Mouse (Mus musculus) G1E-ER4 (cell line): Measurements from ENCODE around the gene Ly6g6d. TPM values are rescaled to one million over a fixed set of nuclear protein-coding genes. Genes with fewer than 3 reads are reported as not detected.

Experiments used
- GATA1 ChIP-seq: IDR thresholded peaks from one replicate; pipeline ENCODE4 v1.8.0; 2012; ENCODE audit warnings: low read length, inconsistent platforms
- polyA plus RNA-seq: library from polyadenylated mRNA; stranded (reverse); fragments of >175 nt; gene quantifications from 2 replicates; pipeline ENCODE4 v1.2.3, GENCODE M21; 2012

The Ly6g6d gene
- polyA plus RNA-seq, 1 experiment = not detected

GRCm38 (mm10) chr17:35103221-35103690 is 25.4 kb upstream of the Ly6g6d start:
- no peak for TF ChIP-seq GATA1

GRCm38 (mm10) chr17:35102299-35102698 is 24.4 kb upstream of the Ly6g6d start:
- TF ChIP-seq GATA1 = no peak

DNA sequence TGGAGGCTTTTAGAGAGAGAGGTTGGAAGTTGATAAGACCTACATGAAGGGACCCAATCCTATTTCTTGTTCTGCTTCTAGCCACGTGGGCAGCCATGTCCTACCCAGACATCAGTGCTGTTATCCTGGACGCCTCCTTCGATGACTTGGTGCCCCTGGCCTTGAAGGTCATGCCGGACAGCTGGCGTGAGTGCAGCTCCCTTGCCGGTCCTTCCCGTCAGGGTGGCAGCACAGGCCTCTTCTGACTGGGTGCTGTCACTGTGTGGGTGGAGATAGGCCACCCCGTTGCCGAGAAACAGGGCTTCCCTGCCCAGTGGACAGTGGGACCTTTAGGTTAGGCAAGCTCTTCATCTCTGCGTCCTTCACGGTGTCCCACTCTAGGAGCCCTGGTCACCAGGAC is 23.3 kb upstream of the Ly6g6d start:
- TF ChIP-seq GATA1 = no peak

GRCm38 (mm10) chr17:35100196-35100765 is 22.4 kb upstream of the Ly6g6d start:
- no peak for TF ChIP-seq GATA1

- no peak for TF ChIP-seq GATA1
These were observed 19.3 kb upstream of the Ly6g6d start for GRCm38 (mm10) chr17:35097164-35097655.

GRCm38 (mm10) chr17:35096597-35096996 is 18.7 kb upstream of the Ly6g6d start:
- no peak for TF ChIP-seq GATA1

DNA sequence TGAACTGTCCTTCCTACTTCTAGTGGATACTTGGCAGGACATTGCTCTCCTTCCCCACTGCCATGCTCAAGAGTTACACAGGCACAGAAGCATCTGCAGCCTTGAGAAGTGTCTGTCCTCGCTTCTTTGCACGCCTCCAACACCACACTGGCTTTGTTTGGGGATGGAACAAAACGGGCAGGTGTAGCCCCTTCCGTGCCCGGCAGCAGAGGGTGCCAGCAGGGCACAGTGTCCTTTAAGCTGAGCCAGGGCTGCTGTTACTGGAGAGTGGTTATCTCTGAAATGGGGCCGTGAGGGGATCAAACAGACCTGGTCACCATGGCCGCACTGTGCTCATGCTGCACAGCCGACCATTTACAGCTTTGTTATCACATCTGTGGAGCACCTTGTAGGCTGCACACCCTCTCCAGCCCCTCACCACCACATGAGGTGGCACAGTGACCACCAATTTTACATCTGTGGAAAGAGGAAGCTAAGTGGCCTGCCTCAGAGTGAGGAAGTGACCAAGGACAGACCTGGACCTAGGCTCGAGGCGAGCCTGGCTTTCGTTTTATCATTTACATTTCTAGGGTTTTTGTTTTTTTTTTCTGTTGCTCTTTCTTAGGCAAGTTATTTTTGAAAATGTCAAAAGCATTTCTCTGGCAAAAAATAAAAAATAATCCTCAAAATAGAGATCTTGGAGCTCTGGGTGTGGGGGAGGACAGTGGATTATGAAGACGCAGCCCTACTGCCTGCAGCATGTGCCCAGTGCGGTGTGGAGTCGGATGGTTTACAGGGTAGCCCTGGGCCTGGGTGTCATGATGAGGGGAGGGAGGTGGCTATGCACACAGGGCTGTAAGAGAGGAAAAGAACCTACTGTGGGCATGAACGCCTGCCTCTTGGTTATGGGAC is 16.9 kb upstream of the Ly6g6d start:
- no peak for TF ChIP-seq GATA1

DNA sequence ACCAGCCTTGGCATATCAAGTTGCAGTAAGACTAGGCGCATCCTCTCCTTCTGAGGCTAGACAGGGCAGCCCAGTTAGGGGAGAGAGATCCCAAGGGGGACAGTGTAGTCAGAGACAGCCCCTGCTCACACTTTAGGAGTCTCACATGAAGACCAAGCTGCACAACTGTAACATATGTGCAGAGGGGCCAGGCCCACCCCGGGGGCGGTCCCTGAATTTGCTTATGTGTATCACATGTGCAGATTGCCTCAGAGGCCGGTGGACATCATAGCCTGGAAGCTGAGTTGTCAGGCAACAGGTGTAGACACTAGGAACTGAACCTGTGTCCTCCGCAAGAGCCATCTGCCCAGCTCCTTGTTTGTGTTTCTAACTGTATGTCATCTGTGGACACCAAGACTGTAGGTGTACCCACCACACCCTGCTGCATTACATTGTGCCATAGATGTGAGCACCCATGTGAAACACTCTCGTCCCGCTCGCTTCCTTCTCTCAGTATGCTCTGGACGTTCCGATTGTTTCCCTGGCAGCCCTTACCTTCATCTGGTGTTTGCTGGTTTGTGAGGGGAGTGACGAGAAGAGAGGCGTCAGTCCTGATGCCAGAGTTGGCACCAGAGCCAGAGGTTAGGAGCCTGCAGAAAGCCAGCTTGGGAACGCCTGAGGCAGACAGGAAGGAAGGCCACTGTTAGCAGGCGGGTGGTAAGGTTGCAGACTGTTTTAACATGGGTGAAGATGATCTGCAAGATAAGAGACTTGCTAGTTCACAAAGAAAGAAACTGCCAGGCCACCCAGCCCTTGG is 14.7 kb upstream of the Ly6g6d start:
- TF ChIP-seq GATA1 = no peak

- no peak for TF ChIP-seq GATA1
These were observed 12.5 kb upstream of the Ly6g6d start for GRCm38 (mm10) chr17:35090166-35090932.

DNA sequence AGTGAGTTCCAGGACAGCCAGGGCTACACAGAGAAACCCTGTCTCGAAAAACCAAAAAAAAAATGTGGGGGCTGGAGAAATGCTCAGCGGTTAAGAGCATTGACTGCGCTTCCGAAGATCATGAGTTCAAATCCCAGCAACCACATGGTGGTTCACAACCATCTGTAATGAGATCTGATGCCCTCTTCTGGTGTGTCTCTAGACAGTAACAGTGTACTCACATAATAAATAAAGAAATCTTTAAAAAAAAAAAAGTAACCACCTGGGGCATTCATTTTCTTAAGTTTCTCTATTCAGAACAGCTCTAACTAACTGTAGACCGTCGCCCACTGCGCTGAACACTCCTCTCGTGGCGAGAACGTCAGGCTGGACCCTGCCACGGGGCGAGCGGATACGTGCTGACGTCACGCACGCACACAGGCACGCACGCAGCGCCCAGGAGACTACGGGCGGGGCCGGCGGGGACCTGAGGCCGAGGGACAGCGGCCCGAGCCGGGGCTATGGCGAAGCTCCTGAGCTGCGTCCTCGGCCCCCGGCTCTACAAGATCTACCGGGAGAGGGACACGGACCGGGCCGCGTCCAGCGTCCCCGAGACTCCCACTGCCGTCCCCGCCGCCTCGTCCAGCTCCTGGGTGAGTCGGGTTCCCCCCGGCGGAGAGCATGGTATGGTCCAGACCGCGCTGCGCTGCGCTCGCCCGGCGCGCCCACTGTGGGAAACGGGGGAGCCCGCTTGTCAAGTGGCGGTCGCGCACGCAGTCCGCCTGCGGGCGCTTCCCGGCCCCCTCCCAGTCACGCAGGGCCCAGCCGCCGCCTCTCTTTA is 11.2 kb upstream of the Ly6g6d start, which contains the start of gene Abhd16a:
Gene Abhd16a, plus strand, starts transcription at position 439 of the 820 bp plus-strand sequence.
- TF ChIP-seq GATA1 = no peak

GRCm38 (mm10) chr17:35088151-35088550 is 10.3 kb upstream of the Ly6g6d start:
- TF ChIP-seq GATA1 = no peak

DNA sequence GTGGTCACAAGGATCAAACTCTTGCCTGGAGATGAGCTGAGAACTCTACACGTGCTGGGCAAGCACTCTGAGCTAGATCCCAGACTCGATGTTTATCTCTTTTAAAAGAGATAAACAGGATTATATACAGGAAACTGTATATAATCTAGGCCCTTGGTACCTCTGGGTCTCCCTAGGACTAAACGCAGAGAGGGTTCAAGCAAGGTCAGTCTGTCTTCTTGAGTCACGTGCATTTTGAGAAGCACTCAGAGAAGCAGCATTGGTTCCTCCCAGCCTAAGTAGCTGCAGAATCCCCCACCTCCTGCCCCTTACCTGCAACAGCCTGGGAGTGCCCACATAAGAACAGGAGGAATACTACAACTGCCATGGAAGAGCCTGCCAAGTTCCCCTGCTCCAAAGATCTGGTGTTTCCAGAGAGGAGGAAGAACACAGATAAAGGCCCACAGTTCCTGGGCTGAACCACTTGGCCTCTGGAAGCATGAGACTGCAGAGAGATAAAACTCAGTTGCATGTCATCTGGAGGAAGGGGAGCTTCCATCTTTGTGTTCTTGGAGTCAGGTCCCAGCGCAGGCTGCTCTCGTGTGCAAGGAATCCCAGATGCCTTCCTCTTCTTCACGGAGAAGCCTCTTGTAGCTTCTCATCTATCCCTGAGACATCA is 7.5 kb upstream of the Ly6g6d start, which contains the start of gene Ly6g6f:
Gene Ly6g6f, minus strand, starts transcription at position 403 of the 658 bp plus-strand sequence.
- TF ChIP-seq GATA1 = no peak

- no peak for TF ChIP-seq GATA1
These were observed 6.1 kb upstream of the Ly6g6d start for GRCm38 (mm10) chr17:35083929-35084497.
